Mouse (Mus musculus): ENCODE results near the gene Hnrnpa1.

- TF ChIP-seq GATA1 (IDR thresholded peaks at IDR 0.05; ENCODE audit: borderline replicate concordance, low read length) = no peak
- no peak for TF ChIP-seq FLI1 (IDR thresholded peaks at IDR 0.05; ENCODE audit: low read length)
Observed at GRCm38 (mm10) chr15:103252660-103253059, 12.4 kb downstream of the Hnrnpa1 start.
